Mouse (Mus musculus) C2C12 (cell line): ENCODE data around the gene H2-D1.

ENCODE experiments used
- CTCF ChIP-seq: IDR thresholded peaks from one replicate; pipeline ENCODE4 v1.5.1; 2011; ENCODE audit not compliant: control insufficient read depth, insufficient read depth, insufficient read length
- MAX ChIP-seq: IDR thresholded peaks from one replicate; pipeline ENCODE4 v1.6.1; 2011; ENCODE audit warnings: mild to moderate bottlenecking, control low read depth
- MYOD1 ChIP-seq: IDR thresholded peaks from one replicate; pipeline ENCODE4 v1.6.1; 2011; ENCODE audit warnings: low read depth; ENCODE audit not compliant: control insufficient read depth, insufficient read length
- MYOG ChIP-seq: IDR thresholded peaks from one replicate; pipeline ENCODE4 v1.6.1; 2011; ENCODE audit not compliant: control insufficient read depth, insufficient read length; ENCODE audit errors: extremely low read depth
- USF1 ChIP-seq: IDR thresholded peaks from one replicate; pipeline ENCODE4 v1.6.1; 2011; ENCODE audit warnings: low read depth, mild to moderate bottlenecking, control low read depth, moderate library complexity

GRCm38 (mm10) chr17:35225456-35225855 lies 37.1 kb upstream of the H2-D1 start:
- TF ChIP-seq CTCF (no peak), USF1 (no peak), MYOG (no peak), MYOD1 (no peak), MAX (no peak)
